ENCODE assay signal across 10 mouse cellular contexts in genomic region chr11:94916477-94916876, GRCm38 (mm10). TPM values are rescaled to one million over a fixed set of nuclear protein-coding genes. Genes with fewer than 3 reads are reported as not detected.
A peak's percentile ranks its signal among the peaks of the same experiment; 100 is the strongest.
DNase-seq lines count a peak whose midpoint lies in the region; ATAC-seq and TF ChIP-seq lines count a peak whose summit lies in the region.
"Had no signal": no experiment of that assay in that cellular context is flagged by ENCODE, and none has a peak within 500 bp of the region (broad histone marks: within the 10 kb centered on the region; RNA-seq: fewer than 3 reads in every experiment).

No protein-coding gene starts in this region.

- H3K27ac ChIP-seq in heart, embryonic 14.5 days (replicated peaks in 1 of 2; ENCODE audit: control insufficient read depth in 1 of 2, insufficient read depth in 1 of 2, low read depth in 2 of 2, low read length in 2 of 2), result peak overlapping the region; percentile 42 to 71
- peak overlapping the region; percentile 90 for H3K27ac ChIP-seq in lung, embryonic 16.5 days (ENCODE audit: low read length)
- H3K27ac ChIP-seq: liver, embryonic 12.5 days had no signal

- no peaks in the 10 kb centered on the region for H3K79me2 ChIP-seq in C2C12 (ENCODE audit: control insufficient read depth, insufficient read depth)

- no peaks in the 10 kb centered on the region for H3K9me3 ChIP-seq in heart, embryonic 14.5 days (ENCODE audit: control insufficient read depth, low read length)
- H3K9me3 ChIP-seq in lung, embryonic 16.5 days (ENCODE audit: control insufficient read depth, low read length), result no peaks in the 10 kb centered on the region
- H3K9me3 ChIP-seq: liver, embryonic 12.5 days had no signal

- H3K79me3 ChIP-seq in C2C12 (ENCODE audit: low read depth), result no peaks in the 10 kb centered on the region

- TF ChIP-seq CTCF in C2C12 (IDR thresholded peaks at IDR 0.05; ENCODE audit: control insufficient read depth, insufficient read depth, insufficient read length), result no peak

- DNase-seq in adrenal gland, postnatal 36 days, result peak; percentile 32 to 33
- DNase-seq in adrenal gland, adult 8-10 months, result no peak
- no peak for DNase-seq in cerebellum, adult 8-10 months
- DNase-seq in cerebellum, adult 9-10 months, result no peak
- DNase-seq: cerebellum, postnatal 36 days had no signal

- no peak; the same call in 1 of the 2 replicates for ATAC-seq in heart, embryonic 14.5 days (ENCODE audit: insufficient number of reproducible peaks, insufficient read depth, low FRiP score, low read depth)
- peak; percentile 85 for ATAC-seq in lung, embryonic 16.5 days (ENCODE audit: low read depth)
- no peak for ATAC-seq in megakaryocyte-erythroid progenitor cell, adult 5-6 weeks (replicated peaks; ENCODE audit: low FRiP score, low TSS enrichment, poor library complexity, severe bottlenecking)
- ATAC-seq: liver, embryonic 12.5 days had no signal

- H3K36me3 ChIP-seq in C2C12 (ENCODE audit: control insufficient read depth, insufficient read depth), result no peaks in the 10 kb centered on the region
- no peaks in the 10 kb centered on the region for H3K36me3 ChIP-seq in heart, embryonic 14.5 days (ENCODE audit: control insufficient read depth, insufficient read depth, low read length)
- H3K36me3 ChIP-seq in lung, embryonic 16.5 days (ENCODE audit: control insufficient read depth, insufficient read depth, low read length), result no peaks in the 10 kb centered on the region
- H3K36me3 ChIP-seq: liver, embryonic 12.5 days had no signal

- H3K9ac ChIP-seq in heart, embryonic 14.5 days (ENCODE audit: low read length), result no peak overlapping the region; the same call in 1 of the 2 replicates
- peak overlapping the region; percentile 43 for H3K9ac ChIP-seq in lung, embryonic 16.5 days (ENCODE audit: low read length)
- H3K9ac ChIP-seq: liver, embryonic 12.5 days had no signal

- H3K27me3 ChIP-seq in C2C12 (ENCODE audit: control insufficient read depth, insufficient read depth, insufficient read length), result no peaks in the 10 kb centered on the region
- H3K27me3 ChIP-seq in heart, embryonic 14.5 days (ENCODE audit: control insufficient read depth, insufficient read depth, low read length), result no peaks in the 10 kb centered on the region
- H3K27me3 ChIP-seq in lung, embryonic 16.5 days (ENCODE audit: control insufficient read depth, insufficient read depth, low read depth, low read length), result no peaks in the 10 kb centered on the region

- 0 out of 2 replicates have a peak overlapping the region, but pooled peaks have one; percentile 34 for H3K4me2 ChIP-seq in heart, embryonic 14.5 days (ENCODE audit: low read length)
- peak overlapping the region; percentile 30; the same call in 1 of the 2 replicates for H3K4me2 ChIP-seq in lung, embryonic 16.5 days (ENCODE audit: low read depth, low read length)
- H3K4me2 ChIP-seq: liver, embryonic 12.5 days had no signal

- 22% methylated on average over 4 of the region's 4 CpGs for WGBS in heart, embryonic 14.5 days
- 4% methylated on average over 4 of the region's 4 CpGs for WGBS in lung, embryonic 16.5 days

- H3K4me1 ChIP-seq in heart, embryonic 14.5 days (ENCODE audit: control insufficient read depth in 2 of 2, insufficient read depth in 2 of 2, low read length in 2 of 2), result peaks cover 16 to 25% of the 10 kb centered on the region in 2 experiments
- peaks cover 36% of the 10 kb centered on the region for H3K4me1 ChIP-seq in lung, embryonic 16.5 days (replicated peaks; ENCODE audit: control insufficient read depth, insufficient read depth, low read length)

- H3ac ChIP-seq in C2C12 (ENCODE audit: control insufficient read depth, insufficient read length, low read depth), result no peak overlapping the region

- H3K4me3 ChIP-seq in C2C12 (ENCODE audit: insufficient read depth, poor library complexity, severe bottlenecking), result no peak overlapping the region
- H3K4me3 ChIP-seq in heart, embryonic 14.5 days (ENCODE audit: control insufficient read depth in 1 of 2, insufficient read depth in 1 of 2, low read depth in 1 of 2, low read length in 2 of 2), result no peak overlapping the region
- H3K4me3 ChIP-seq in lung, embryonic 16.5 days (ENCODE audit: low read length), result no peak overlapping the region
- H3K4me3 ChIP-seq: liver, embryonic 12.5 days had no signal

TF ChIP-seq in C2C12, 6 proteins besides CTCF, POLR2A, EP300 and RAD21:
- TF ChIP-seq CEBPB (IDR thresholded peaks at IDR 0.05; ENCODE audit: low read depth) (peak; percentile 8), USF1 (IDR thresholded peaks at IDR 0.05; ENCODE audit: low read depth) (no peak), MYOD1 (IDR thresholded peaks at IDR 0.05; ENCODE audit: control insufficient read depth, insufficient read length, low read depth) (peak; percentile 85), FOSL1 (IDR thresholded peaks at IDR 0.05; ENCODE audit: insufficient read depth, low read length, poor library complexity, severe bottlenecking) (peak; percentile 61), MYOG (IDR thresholded peaks at IDR 0.05; ENCODE audit: control insufficient read depth, extremely low read depth, insufficient read length) (no peak), MAX (IDR thresholded peaks at IDR 0.05) (peak; percentile 93)

RNA-seq across cellular contexts. Expression of gene Col1a1, which starts 19.5 kb away (rescaled TPM):
- 100 to 1,000 TPM; 111 to 222 TPM for total RNA-seq in adrenal gland, postnatal 36 days (2021)
- total RNA-seq in adrenal gland, adult 8-10 months (2022), result 10 to 100 TPM; 25.9 to 57.5 (median 32.5) TPM
- 2.3 TPM for polyA plus RNA-seq in C2C12 (2012; fragmentation: generic; extraction: Trizol)
- polyA plus RNA-seq in heart, embryonic 14.5 days (2014; fragmentation: Nextera tagmentation; extraction: Ambion mirVana), result 447 and 511 TPM in 2 replicates
- polyA plus RNA-seq in lung, embryonic 16.5 days (2015; fragmentation: Nextera tagmentation; extraction: Ambion mirVana), result 1,180 and 1,421 TPM in 2 replicates
- total RNA-seq in megakaryocyte-erythroid progenitor cell, adult 5-6 weeks (2014; fragmentation: Nextera tagmentation), result not detected in 2 replicates
- not detected in 2 replicates for total RNA-seq in megakaryocyte-erythroid progenitor cell, adult 5-6 weeks (2017)

RNA-seq across cellular contexts. Expression of gene Hils1, which starts 50.9 kb away (rescaled TPM):
- total RNA-seq in adrenal gland, postnatal 36 days (2021), result not detected
- total RNA-seq in adrenal gland, adult 8-10 months (2022), result not detected
- not detected for polyA plus RNA-seq in C2C12 (2012; fragmentation: generic; extraction: Trizol)
- polyA plus RNA-seq in heart, embryonic 14.5 days (2014; fragmentation: Nextera tagmentation; extraction: Ambion mirVana), result 0.24 TPM in 2 replicates
- not detected in 2 replicates for polyA plus RNA-seq in lung, embryonic 16.5 days (2015; fragmentation: Nextera tagmentation; extraction: Ambion mirVana)
- not detected in 2 replicates for total RNA-seq in megakaryocyte-erythroid progenitor cell, adult 5-6 weeks (2014; fragmentation: Nextera tagmentation)
- total RNA-seq in megakaryocyte-erythroid progenitor cell, adult 5-6 weeks (2017), result not detected in 2 replicates
- polyA plus RNA-seq: liver, embryonic 12.5 days had no signal

RNA-seq across cellular contexts. Expression of gene Sgca, which starts 59.6 kb away (rescaled TPM):
- not detected for total RNA-seq in adrenal gland, postnatal 36 days (2021)
- total RNA-seq in adrenal gland, adult 8-10 months (2022), result not detected
- 5.3 TPM for polyA plus RNA-seq in C2C12 (2012; fragmentation: generic; extraction: Trizol)
- 34.6 and 36.7 TPM in 2 replicates for polyA plus RNA-seq in heart, embryonic 14.5 days (2014; fragmentation: Nextera tagmentation; extraction: Ambion mirVana)
- 1.3 and 1.4 TPM in 2 replicates for polyA plus RNA-seq in lung, embryonic 16.5 days (2015; fragmentation: Nextera tagmentation; extraction: Ambion mirVana)
- not detected in 2 replicates for total RNA-seq in megakaryocyte-erythroid progenitor cell, adult 5-6 weeks (2014; fragmentation: Nextera tagmentation)
- not detected in 2 replicates for total RNA-seq in megakaryocyte-erythroid progenitor cell, adult 5-6 weeks (2017)

Comparison
In these comparisons a context has a peak if more than half of its experiments do, and no peak if none do; other contexts are left out.
1. DNase-seq: peak in adrenal gland, postnatal 36 days (2 of 2); none in adrenal gland, adult 8-10 months (single experiment), cerebellum, adult 8-10 months (single experiment) and cerebellum, adult 9-10 months (single experiment).
2. RNA of gene Col1a1, which starts 19.5 kb away (total RNA-seq): 111 to 222 TPM in adrenal gland, postnatal 36 days and 25.9 to 57.5 TPM in adrenal gland, adult 8-10 months; not detected in megakaryocyte-erythroid progenitor cell, adult 5-6 weeks; every median in the first group is over 10 times any median in the second.